Mouse (Mus musculus) heart, postnatal 25 days (tissue): Measurements from ENCODE around the gene Sucnr1. TPM values are rescaled to one million over a fixed set of nuclear protein-coding genes. Genes with fewer than 3 reads are reported as not detected.

Experiments used
- DNase-seq: peaks from one replicate; pipeline ENCODE4 v3.0.0; 2022; ENCODE audit warnings: low spot score
- intact Hi-C: fragments of 180-260 bp; cut with DNase I; formaldehyde crosslinking; loops from one replicate; pipeline ENCODE4 v1.15.1; 2025
- total RNA-seq, 2 experiments: library from RNA; stranded (reverse); gene quantifications; 2 replicates each; pipeline ENCODE4 v1.2.3; 2021

Gene Sucnr1
- total RNA-seq, 2 experiments from 2014 or later = not detected

- DNase-seq = no peak
- intact Hi-C loops = loop anchor here (10.0 kb wide), 2 partner anchors 786 to 936 kb away; no protein-coding TSS in a partner anchor
Measured at GRCm38 (mm10) chr3:60111135-60111710, 29.6 kb downstream of the Sucnr1 start.

DNA sequence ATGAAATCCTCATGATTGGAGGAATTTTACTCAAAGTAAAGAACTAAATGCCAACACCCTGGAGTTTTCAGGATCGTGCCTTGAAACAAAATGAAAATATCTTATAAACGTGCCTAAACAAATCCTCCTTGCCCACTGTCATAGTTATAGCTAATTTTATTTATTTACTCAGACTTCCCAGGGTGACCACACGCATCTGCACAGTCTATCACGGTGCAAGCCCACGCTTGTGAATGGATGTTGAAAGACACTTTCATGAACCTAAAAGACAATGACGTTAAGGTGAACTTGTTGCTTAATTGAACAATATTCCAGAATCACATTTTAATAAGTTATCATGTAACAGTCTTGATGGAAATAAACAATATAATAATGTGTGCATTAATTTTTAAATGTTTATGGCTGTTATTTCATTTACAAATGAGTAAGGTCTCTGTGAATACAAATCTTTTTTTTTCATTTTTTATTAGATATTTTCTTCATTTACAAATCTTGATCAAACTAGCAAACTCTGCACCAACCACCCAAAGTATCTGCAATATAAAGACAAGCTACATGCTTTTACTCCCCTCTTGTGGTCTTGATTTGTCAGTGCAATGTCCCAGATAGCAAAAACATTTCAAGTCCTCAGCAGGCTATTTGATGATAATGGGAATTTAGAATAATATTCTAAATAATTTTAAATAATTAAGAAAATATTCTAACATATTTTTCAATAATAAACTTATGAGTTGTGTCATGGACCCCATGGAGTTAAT lies 30.4 kb downstream of the Sucnr1 start:
- no peak for DNase-seq
- intact Hi-C loops = loop anchor here (2.0 to 10.0 kb wide), 3 partner anchors 243 to 937 kb away; no protein-coding TSS in a partner anchor

- no peak for DNase-seq
- intact Hi-C loops = loop anchor here (10.0 kb wide), 2 partner anchors 790 to 940 kb away; no protein-coding TSS in a partner anchor
Measured at GRCm38 (mm10) chr3:60114571-60114970, 32.9 kb downstream of the Sucnr1 start.

DNA sequence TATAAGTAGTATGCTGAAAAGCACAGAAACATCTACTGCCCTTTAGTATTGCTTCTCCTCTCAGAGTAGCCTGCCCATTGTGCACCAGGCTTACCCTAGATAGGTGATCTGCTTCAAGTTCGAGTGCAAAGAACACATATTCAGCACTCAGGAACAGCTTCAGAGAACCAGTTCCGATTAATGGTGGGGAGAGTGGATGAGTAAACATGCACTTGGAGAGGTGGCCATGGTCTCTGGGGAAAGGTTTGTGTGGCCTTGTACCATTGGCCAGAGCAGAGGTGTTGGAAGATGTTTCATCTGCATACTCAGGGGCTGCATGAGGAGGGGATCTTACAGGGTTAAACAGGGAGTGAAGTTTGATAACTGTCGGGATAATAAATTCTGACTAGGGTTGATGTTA lies 39.8 kb downstream of the Sucnr1 start:
- DNase-seq = no peak
- intact Hi-C loops = no loop called here

GRCm38 (mm10) chr3:60123859-60124794 lies 42.5 kb downstream of the Sucnr1 start:
- no peak for DNase-seq
- intact Hi-C loops = no loop called here

- no peak for DNase-seq
- intact Hi-C loops = no loop called here
Measured at GRCm38 (mm10) chr3:60126564-60126963, 44.9 kb downstream of the Sucnr1 start.

GRCm38 (mm10) chr3:60128282-60128681 lies 46.6 kb downstream of the Sucnr1 start:
- intact Hi-C loops = no loop called here
- DNase-seq = no peak

DNA sequence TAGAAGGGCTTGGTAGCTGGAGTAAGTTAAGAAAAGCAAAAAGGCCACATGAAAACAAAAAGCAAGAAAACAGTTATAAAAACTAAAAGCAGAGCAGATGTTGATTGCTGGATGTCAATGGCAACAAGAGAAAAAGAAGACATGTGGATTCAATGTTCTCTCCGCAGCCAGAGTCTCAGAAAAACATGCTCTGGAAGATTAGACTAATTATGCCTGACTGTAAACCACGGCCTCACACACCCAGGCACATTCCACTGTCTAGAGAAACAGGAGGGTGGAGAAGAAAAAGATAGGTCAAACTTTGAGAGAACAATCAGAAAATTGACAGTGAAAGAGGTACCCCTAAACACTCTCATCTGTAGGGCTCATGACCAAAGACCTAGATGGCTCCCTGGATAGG lies 54.1 kb downstream of the Sucnr1 start:
- no peak for DNase-seq
- intact Hi-C loops = no loop called here

Other genes with a start within 250 kb of the Sucnr1 start
- gene Gm8298, start 220.8 kb upstream of the Sucnr1 start, total RNA-seq = not detected
- not detected for gene C130079G13Rik, start 156.7 kb upstream of the Sucnr1 start, total RNA-seq
- not detected for gene Aadacl2, start 75.1 kb upstream of the Sucnr1 start, total RNA-seq
- gene Aadac, start 56.2 kb upstream of the Sucnr1 start, total RNA-seq = not detected